Mouse (Mus musculus) E14TG2a.4 (cell line): Measurements from ENCODE around the gene Ess2.

Experiments
- CTCF ChIP-seq: conservative IDR thresholded peaks from 2 replicates; pipeline ENCODE4 v1.5.1; 2014; ENCODE audit warnings: low read length
- POU5F1 ChIP-seq: IDR thresholded peaks from 2 replicates; pipeline ENCODE4 v1.6.1; 2014; ENCODE audit warnings: low read length, borderline replicate concordance

- no peak for TF ChIP-seq CTCF
- TF ChIP-seq POU5F1: no peak
Observed at GRCm38 (mm10) chr16:17951618-17952017, 40.5 kb upstream of the Ess2 start.
